Mouse (Mus musculus): ENCODE measurements around the gene Tie1.
"Not testable (repeated sequence)": the region's sequence is repeated elsewhere in the genome, so short reads cannot be mapped to it uniquely, and the experiment has no call there.

Gene Tie1

GRCm38 (mm10) chr4:118489717-118490132 lies at the start of gene Tie1:
Tie1 (minus strand) TSS chr4:118490061.
- DNase-seq (ENCODE audit: low spot score in 2 of 2): no peak

GRCm38 (mm10) chr4:118537801-118538200 lies 47.9 kb upstream of the Tie1 start:
- no peak for DNase-seq (ENCODE audit: low spot score in 2 of 2)

- no peak for DNase-seq (ENCODE audit: low spot score in 2 of 2)
These were observed 45.7 kb upstream of the Tie1 start for GRCm38 (mm10) chr4:118535610-118536009.

- DNase-seq (ENCODE audit: low spot score in 2 of 2): no peak
These were observed 43.7 kb upstream of the Tie1 start for GRCm38 (mm10) chr4:118533605-118534004.

- no peak for DNase-seq (ENCODE audit: low spot score in 2 of 2)
These were observed 43.3 kb upstream of the Tie1 start for GRCm38 (mm10) chr4:118533156-118533555.

- DNase-seq (ENCODE audit: low spot score in 2 of 2): no peak
These were observed 42.8 kb upstream of the Tie1 start for GRCm38 (mm10) chr4:118532663-118533062.

GRCm38 (mm10) chr4:118527720-118528119 lies 37.9 kb upstream of the Tie1 start:
- DNase-seq (ENCODE audit: low spot score in 2 of 2): no peak

GRCm38 (mm10) chr4:118527335-118527681 lies 37.4 kb upstream of the Tie1 start:
- no peak for DNase-seq (ENCODE audit: low spot score in 2 of 2)

- no peak for DNase-seq (ENCODE audit: low spot score in 2 of 2)
These were observed 36.8 kb upstream of the Tie1 start, which contains the start of gene 2610528J11Rik for GRCm38 (mm10) chr4:118526408-118527334. 2610528J11Rik (plus strand) TSS chr4:118526999.

- no peak for DNase-seq (ENCODE audit: low spot score in 2 of 2)
These were observed 35.9 kb upstream of the Tie1 start for GRCm38 (mm10) chr4:118525779-118526178.

GRCm38 (mm10) chr4:118523976-118524375 lies 34.1 kb upstream of the Tie1 start:
- no peak for DNase-seq (ENCODE audit: low spot score in 2 of 2)

GRCm38 (mm10) chr4:118522248-118522647 lies 32.4 kb upstream of the Tie1 start:
- DNase-seq (ENCODE audit: low spot score in 2 of 2): no peak

- no peak for DNase-seq (ENCODE audit: low spot score in 2 of 2)
These were observed 28.3 kb upstream of the Tie1 start for GRCm38 (mm10) chr4:118518208-118518607.

GRCm38 (mm10) chr4:118517497-118518146 lies 27.8 kb upstream of the Tie1 start:
- DNase-seq (ENCODE audit: low spot score in 2 of 2): no peak

GRCm38 (mm10) chr4:118516699-118517496 lies 27.0 kb upstream of the Tie1 start:
- no peak for DNase-seq (ENCODE audit: low spot score in 2 of 2)

- DNase-seq (ENCODE audit: low spot score in 2 of 2): no peak
These were observed 19.2 kb upstream of the Tie1 start for GRCm38 (mm10) chr4:118509050-118509449.

GRCm38 (mm10) chr4:118507171-118507570 lies 17.3 kb upstream of the Tie1 start:
- DNase-seq (ENCODE audit: low spot score in 2 of 2): not testable (repeated sequence)

GRCm38 (mm10) chr4:118505551-118505950 lies 15.7 kb upstream of the Tie1 start:
- no peak for DNase-seq (ENCODE audit: low spot score in 2 of 2)

GRCm38 (mm10) chr4:118500792-118501191 lies 10.9 kb upstream of the Tie1 start:
- no peak for DNase-seq (ENCODE audit: low spot score in 2 of 2)

- DNase-seq (ENCODE audit: low spot score in 2 of 2): no peak
These were observed 10.4 kb upstream of the Tie1 start for GRCm38 (mm10) chr4:118500171-118500724.

GRCm38 (mm10) chr4:118490461-118490860 lies 600 bp upstream of the Tie1 start:
- DNase-seq (ENCODE audit: low spot score in 2 of 2): no peak
